Mouse (Mus musculus) testis, adult 2 months (tissue): ENCODE measurements around the gene 1700025B11Rik.

Experiments used
- CTCF ChIP-seq: fragments of 200-500 bp; IDR thresholded peaks from 2 replicates; pipeline ENCODE4 v1.5.1; 2012; ENCODE audit warnings: low read depth, mild to moderate bottlenecking, inconsistent platforms, low read length, moderate library complexity; ENCODE audit not compliant: control insufficient read depth, insufficient read depth, insufficient replicate concordance
- POLR2A ChIP-seq: fragments of 200-500 bp; IDR thresholded peaks from 2 replicates; pipeline ENCODE4 v1.6.1; 2012; ENCODE audit warnings: low read depth, mild to moderate bottlenecking, inconsistent platforms, low read length, moderate library complexity; ENCODE audit not compliant: control insufficient read depth

DNA sequence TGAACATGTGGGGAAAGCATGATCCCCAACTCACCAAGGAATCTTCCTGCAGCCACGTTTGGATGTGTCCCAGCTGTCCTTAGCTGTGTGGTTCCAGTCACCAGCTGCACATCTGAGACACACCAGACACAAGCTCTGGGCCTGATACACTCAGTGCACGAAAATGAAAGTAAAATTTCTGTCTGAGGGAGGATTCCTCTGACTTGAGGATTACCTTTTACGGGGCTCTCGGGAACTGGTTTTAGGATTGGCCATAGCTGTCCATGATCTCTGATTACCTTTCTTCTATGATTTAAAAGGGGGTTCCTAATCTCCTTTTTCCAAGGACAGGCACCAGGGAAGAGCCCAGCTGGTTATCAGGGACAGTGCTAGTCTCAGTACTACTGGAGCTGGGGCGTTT is 34.3 kb upstream of the 1700025B11Rik start, which contains the start of gene Apol10b:
- TF ChIP-seq CTCF (no peak), POLR2A (no peak)
